Mouse (Mus musculus): ENCODE measurements around the gene Zfp592. TPM values are rescaled to one million over a fixed set of nuclear protein-coding genes. Genes with fewer than 3 reads are reported as not detected.

The Zfp592 gene
- polyA plus RNA-seq, 1 experiment: 21.8 TPM

GRCm38 (mm10) chr7:81024651-81025050 is 31.2 kb downstream of the Zfp592 start:
- 98% methylated on average over 9 of the region's 9 CpGs for WGBS
- H3K36me3 ChIP-seq (ENCODE audit: control insufficient read depth, insufficient read depth, low read length): peaks cover 57% of the 10 kb centered on the region
- H3K27ac ChIP-seq (ENCODE audit: insufficient read depth, low read depth, low read length): no peak overlapping the region
- TF ChIP-seq CTCF (IDR thresholded peaks at IDR 0.05; ENCODE audit: extremely low read depth, insufficient read length, insufficient replicate concordance, low read depth, low read length) (no peak), POLR2A (IDR thresholded peaks at IDR 0.05; ENCODE audit: low read depth, low read length) (no peak)
- H3K4me1 ChIP-seq (ENCODE audit: control insufficient read depth, insufficient read depth, insufficient read length, low read length): no peaks in the 10 kb centered on the region
- H3K27me3 ChIP-seq (ENCODE audit: control insufficient read depth, insufficient read depth, low read length): no peaks in the 10 kb centered on the region
- no peak overlapping the region for H3K4me3 ChIP-seq (ENCODE audit: low read depth, low read length)

GRCm38 (mm10) chr7:81025751-81026150 is 32.3 kb downstream of the Zfp592 start:
- H3K36me3 ChIP-seq (ENCODE audit: control insufficient read depth, insufficient read depth, low read length): peaks cover 62% of the 10 kb centered on the region
- 79% methylated on average over 2 of the region's 2 CpGs for WGBS
- H3K27me3 ChIP-seq (ENCODE audit: control insufficient read depth, insufficient read depth, low read length): no peaks in the 10 kb centered on the region
- TF ChIP-seq POLR2A (IDR thresholded peaks at IDR 0.05; ENCODE audit: low read depth, low read length) (no peak), CTCF (IDR thresholded peaks at IDR 0.05; ENCODE audit: extremely low read depth, insufficient read length, insufficient replicate concordance, low read depth, low read length) (no peak)
- peak overlapping the region; percentile 9; the same call in 1 of the 2 replicates for H3K27ac ChIP-seq (ENCODE audit: insufficient read depth, low read depth, low read length)
- no peak overlapping the region for H3K4me3 ChIP-seq (ENCODE audit: low read depth, low read length)
- H3K4me1 ChIP-seq (ENCODE audit: control insufficient read depth, insufficient read depth, insufficient read length, low read length): no peaks in the 10 kb centered on the region

DNA sequence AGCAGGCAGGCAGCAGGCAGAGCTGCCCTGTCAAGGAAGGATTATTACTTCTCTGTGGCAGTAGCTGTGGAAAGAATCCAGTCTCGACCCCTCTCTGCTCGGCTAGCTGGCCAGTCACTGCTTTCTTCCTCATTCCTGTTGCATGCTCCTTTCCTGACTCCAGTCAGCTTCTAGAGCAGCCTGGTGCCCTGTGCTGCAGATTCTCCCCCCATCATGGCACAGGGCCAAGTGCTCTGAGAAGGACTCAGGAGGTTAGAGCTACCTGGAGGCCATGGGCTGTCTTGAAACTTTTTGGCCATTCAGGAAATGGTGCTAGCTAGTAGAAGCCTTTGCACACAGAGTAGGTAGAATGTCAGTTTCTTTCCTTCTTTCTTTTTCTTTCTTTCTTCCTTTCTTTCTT is 46.2 kb downstream of the Zfp592 start:
- TF ChIP-seq CTCF (IDR thresholded peaks at IDR 0.05; ENCODE audit: extremely low read depth, insufficient read length, insufficient replicate concordance, low read depth, low read length): no peak
- TF ChIP-seq POLR2A (IDR thresholded peaks at IDR 0.05; ENCODE audit: low read depth, low read length): no peak
- no peak overlapping the region for H3K27ac ChIP-seq (ENCODE audit: insufficient read depth, low read depth, low read length)
- WGBS: 60% methylated on average over 2 of the region's 2 CpGs
- H3K27me3 ChIP-seq (ENCODE audit: control insufficient read depth, insufficient read depth, low read length): no peaks in the 10 kb centered on the region
- peaks cover 71% of the 10 kb centered on the region for H3K36me3 ChIP-seq (ENCODE audit: control insufficient read depth, insufficient read depth, low read length)
- H3K4me3 ChIP-seq (ENCODE audit: low read depth, low read length): no peak overlapping the region
- H3K4me1 ChIP-seq (ENCODE audit: control insufficient read depth, insufficient read depth, insufficient read length, low read length): no peaks in the 10 kb centered on the region

GRCm38 (mm10) chr7:81043023-81043620 is 49.6 kb downstream of the Zfp592 start:
- H3K4me3 ChIP-seq (ENCODE audit: low read depth, low read length): no peak overlapping the region
- WGBS: 81% methylated on average over 5 of the region's 5 CpGs
- H3K27ac ChIP-seq (ENCODE audit: insufficient read depth, low read depth, low read length): no peak overlapping the region
- H3K4me1 ChIP-seq (ENCODE audit: control insufficient read depth, insufficient read depth, insufficient read length, low read length): no peaks in the 10 kb centered on the region
- TF ChIP-seq POLR2A (IDR thresholded peaks at IDR 0.05; ENCODE audit: low read depth, low read length): no peak
- TF ChIP-seq CTCF (IDR thresholded peaks at IDR 0.05; ENCODE audit: extremely low read depth, insufficient read length, insufficient replicate concordance, low read depth, low read length): no peak
- H3K36me3 ChIP-seq (ENCODE audit: control insufficient read depth, insufficient read depth, low read length): peaks cover 52% of the 10 kb centered on the region
- H3K27me3 ChIP-seq (ENCODE audit: control insufficient read depth, insufficient read depth, low read length): no peaks in the 10 kb centered on the region

DNA sequence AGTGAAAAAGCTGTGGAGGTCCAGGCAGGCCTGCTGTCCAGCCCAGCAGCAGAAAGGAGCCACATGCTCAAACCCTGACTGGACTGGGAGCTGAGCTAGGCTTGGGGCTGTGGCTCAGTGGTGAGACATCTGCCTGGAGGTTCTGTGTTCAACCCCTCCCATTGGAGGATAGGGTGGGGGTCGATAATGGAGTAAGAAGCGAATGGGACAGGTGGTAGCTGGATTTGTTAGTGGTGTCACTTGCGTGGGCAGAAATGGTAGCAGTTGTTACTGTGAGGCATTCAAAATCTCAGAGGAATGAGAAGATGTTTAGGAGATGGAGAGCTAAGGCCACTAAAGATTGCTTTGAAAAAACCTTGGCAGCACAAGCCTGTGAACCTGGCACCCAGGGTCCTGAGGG is 54.4 kb downstream of the Zfp592 start:
- no peak overlapping the region for H3K4me3 ChIP-seq (ENCODE audit: low read depth, low read length)
- peaks cover 8% of the 10 kb centered on the region for H3K36me3 ChIP-seq (ENCODE audit: control insufficient read depth, insufficient read depth, low read length)
- H3K4me1 ChIP-seq (ENCODE audit: control insufficient read depth, insufficient read depth, insufficient read length, low read length): no peaks in the 10 kb centered on the region
- WGBS: 89% methylated on average over 3 of the region's 3 CpGs
- no peaks in the 10 kb centered on the region for H3K27me3 ChIP-seq (ENCODE audit: control insufficient read depth, insufficient read depth, low read length)
- TF ChIP-seq CTCF (IDR thresholded peaks at IDR 0.05; ENCODE audit: extremely low read depth, insufficient read length, insufficient replicate concordance, low read depth, low read length) (no peak), POLR2A (IDR thresholded peaks at IDR 0.05; ENCODE audit: low read depth, low read length) (no peak)
- H3K27ac ChIP-seq (ENCODE audit: insufficient read depth, low read depth, low read length): no peak overlapping the region

DNA sequence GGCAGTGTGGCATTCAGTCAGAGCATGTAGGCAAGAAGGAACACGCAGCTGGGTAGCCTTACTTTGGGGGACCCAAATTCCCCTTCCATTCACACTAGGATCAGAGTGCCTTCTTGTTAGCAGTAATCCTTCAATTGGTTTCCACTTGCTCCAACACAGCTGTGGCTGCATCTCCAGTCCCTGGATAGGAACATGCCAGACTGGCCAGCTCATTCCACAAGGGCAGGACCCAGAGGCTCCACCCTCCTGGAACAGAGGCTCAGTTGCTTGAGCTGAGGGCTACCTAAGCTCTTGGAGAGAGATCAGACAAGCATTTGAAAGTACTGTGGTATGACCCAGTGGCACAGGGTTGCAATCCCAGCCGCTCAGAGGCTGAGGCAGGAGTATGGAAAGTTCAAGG is 55.0 kb downstream of the Zfp592 start:
- H3K4me3 ChIP-seq (ENCODE audit: low read depth, low read length): no peak overlapping the region
- no peaks in the 10 kb centered on the region for H3K4me1 ChIP-seq (ENCODE audit: control insufficient read depth, insufficient read depth, insufficient read length, low read length)
- H3K27ac ChIP-seq (ENCODE audit: insufficient read depth, low read depth, low read length): no peak overlapping the region
- H3K36me3 ChIP-seq (ENCODE audit: control insufficient read depth, insufficient read depth, low read length): peaks cover 6% of the 10 kb centered on the region
- H3K27me3 ChIP-seq (ENCODE audit: control insufficient read depth, insufficient read depth, low read length): no peaks in the 10 kb centered on the region
- WGBS: 78% methylated on average over 2 of the region's 2 CpGs
- TF ChIP-seq CTCF (IDR thresholded peaks at IDR 0.05; ENCODE audit: extremely low read depth, insufficient read length, insufficient replicate concordance, low read depth, low read length) (no peak), POLR2A (IDR thresholded peaks at IDR 0.05; ENCODE audit: low read depth, low read length) (no peak)

- H3K36me3 ChIP-seq (ENCODE audit: control insufficient read depth, insufficient read depth, low read length): no peaks in the 10 kb centered on the region
- no peak overlapping the region for H3K27ac ChIP-seq (ENCODE audit: insufficient read depth, low read depth, low read length)
- H3K4me1 ChIP-seq (ENCODE audit: control insufficient read depth, insufficient read depth, insufficient read length, low read length): no peaks in the 10 kb centered on the region
- H3K27me3 ChIP-seq (ENCODE audit: control insufficient read depth, insufficient read depth, low read length): no peaks in the 10 kb centered on the region
- no peak overlapping the region for H3K4me3 ChIP-seq (ENCODE audit: low read depth, low read length)
- WGBS: 63% methylated on average over 5 of the region's 5 CpGs
- TF ChIP-seq POLR2A (IDR thresholded peaks at IDR 0.05; ENCODE audit: low read depth, low read length): no peak
- TF ChIP-seq CTCF (IDR thresholded peaks at IDR 0.05; ENCODE audit: extremely low read depth, insufficient read length, insufficient replicate concordance, low read depth, low read length): no peak
These were observed 56.5 kb downstream of the Zfp592 start for GRCm38 (mm10) chr7:81049966-81050365.

Measured in small intestine, adult 2 months (tissue).